Mouse (Mus musculus) gastrocnemius, adult 2 months (tissue): ENCODE data around the gene Sgms2. TPM values are rescaled to one million over a fixed set of nuclear protein-coding genes. Genes with fewer than 3 reads are reported as not detected.
"Not testable (repeated sequence)": the region's sequence is repeated elsewhere in the genome, so short reads cannot be mapped to it uniquely, and the experiment has no call there.

Experiments
- DNase-seq: peaks from one replicate; pipeline ENCODE4 v3.0.0; 2022
- H3K27ac ChIP-seq: fragments of 200-600 bp; 2 replicates; pipeline ENCODE4 v1.8.1; 2022; ENCODE audit warnings: mild to moderate bottlenecking
- H3K4me3 ChIP-seq: fragments of 200-600 bp; 2 replicates; pipeline ENCODE4 v1.8.1; 2022; ENCODE audit warnings: mild to moderate bottlenecking, moderate library complexity
- CTCF ChIP-seq: fragments of 200-600 bp; IDR thresholded peaks from 2 replicates; pipeline ENCODE4 v1.8.1; 2022; ENCODE audit warnings: antibody characterized with exemption, mild to moderate bottlenecking, moderate library complexity
- intact Hi-C: fragments of 180-260 bp; cut with DNase I; formaldehyde crosslinking; loops from one replicate; pipeline ENCODE4 v1.15.1; 2025
- total RNA-seq, 2 experiments: library from RNA; stranded (reverse); gene quantifications; 2 replicates each; pipeline ENCODE4 v1.2.3; 2021

Sgms2 gene
- total RNA-seq, 2 experiments from 2014 or later: 1.7 to 2.4 TPM

DNA sequence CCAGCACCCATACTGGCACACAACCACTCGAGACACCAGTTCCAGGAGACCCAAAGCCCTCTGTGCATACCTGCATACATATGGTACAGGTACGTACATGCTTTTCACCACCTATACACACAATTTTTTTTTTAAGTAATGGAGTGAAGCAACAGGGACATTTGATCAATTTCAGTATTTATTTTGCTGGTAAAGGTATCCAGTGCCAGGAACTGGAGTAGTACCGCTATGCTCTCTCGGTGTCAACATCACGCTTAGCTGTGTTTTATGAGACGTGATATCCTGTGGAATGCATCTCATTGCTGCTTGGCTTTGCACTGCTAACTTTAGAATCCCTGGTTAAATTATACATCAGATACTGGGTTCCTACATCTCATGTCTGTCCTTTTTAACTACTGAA, 145.3 kb downstream of the Sgms2 start:
- no peak for DNase-seq
- intact Hi-C loops: loop anchor here (5.0 kb wide), 1 partner anchor 171 kb away; no protein-coding TSS in a partner anchor
- Histone ChIP-seq H3K4me3 (no peak overlapping the region), H3K27ac (no peak overlapping the region)
- no peak for TF ChIP-seq CTCF

GRCm38 (mm10) chr3:131343311-131343710, 147.9 kb downstream of the Sgms2 start:
- no peak for TF ChIP-seq CTCF
- no peak overlapping the region for H3K27ac ChIP-seq
- H3K4me3 ChIP-seq: no peak overlapping the region
- no peak for DNase-seq
- intact Hi-C loops: no loop called here

- Histone ChIP-seq H3K27ac (no peak overlapping the region), H3K4me3 (no peak overlapping the region)
- intact Hi-C loops: no loop called here
- DNase-seq: no peak
- no peak for TF ChIP-seq CTCF
These were observed 150.3 kb downstream of the Sgms2 start for GRCm38 (mm10) chr3:131340885-131341284.

DNA sequence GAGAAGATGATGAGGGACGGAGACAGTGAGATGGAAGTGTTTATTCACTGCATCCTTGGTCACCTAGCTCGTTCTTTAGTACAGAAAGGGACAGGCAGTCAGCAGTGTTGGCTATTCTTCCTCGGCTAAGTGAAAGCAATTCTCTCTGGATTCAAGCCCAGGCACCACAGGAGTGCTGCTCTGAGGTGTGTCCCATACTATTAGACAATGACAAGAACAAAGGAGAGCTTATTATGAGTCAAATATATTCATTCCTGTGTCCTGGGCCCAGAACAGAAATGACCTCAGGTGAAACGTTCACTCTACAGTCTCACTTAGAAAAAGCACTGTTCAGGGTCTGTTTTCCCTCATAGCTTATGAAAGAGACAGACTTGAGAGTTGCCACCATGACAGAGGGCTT, 151.9 kb downstream of the Sgms2 start:
- Histone ChIP-seq H3K27ac (no peak overlapping the region), H3K4me3 (no peak overlapping the region)
- TF ChIP-seq CTCF: no peak
- intact Hi-C loops: no loop called here
- no peak for DNase-seq

- DNase-seq, intact Hi-C loops, H3K4me3 ChIP-seq, H3K27ac ChIP-seq: not testable (repeated sequence)
These were observed 153.5 kb downstream of the Sgms2 start for GRCm38 (mm10) chr3:131337749-131338148.

DNA sequence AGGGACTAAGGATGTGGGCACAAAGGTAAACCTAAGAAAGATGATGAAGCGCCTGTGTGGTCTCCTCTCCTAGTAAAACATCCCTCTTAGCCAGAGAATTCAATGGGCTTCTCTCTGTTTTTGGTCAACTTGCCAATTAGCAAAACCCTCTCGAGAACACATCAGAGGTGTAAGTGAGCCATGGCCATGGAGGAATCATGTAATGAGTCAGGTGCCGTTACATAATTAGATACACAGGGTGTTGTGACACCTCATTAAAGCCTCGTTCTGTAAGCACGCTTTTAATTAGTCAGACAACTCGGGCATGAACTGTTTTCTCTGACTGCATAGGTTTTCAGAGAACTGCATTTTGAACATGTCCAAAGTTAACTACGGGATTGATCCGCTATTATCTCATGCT, 154.6 kb downstream of the Sgms2 start:
- no peak for TF ChIP-seq CTCF
- no peak for DNase-seq

GRCm38 (mm10) chr3:131335117-131335547, 156.1 kb downstream of the Sgms2 start:
- 0 out of 2 replicates have a peak overlapping the region, but pooled peaks have one; percentile 12 for H3K27ac ChIP-seq
- DNase-seq: no peak
- TF ChIP-seq CTCF: no peak
- intact Hi-C loops: no loop called here
- H3K4me3 ChIP-seq: peak overlapping the region; percentile 59

More for the DNA sequence above, 154.6 kb downstream of the Sgms2 start:
- intact Hi-C loops: no loop called here
- no peak overlapping the region for H3K4me3 ChIP-seq
- H3K27ac ChIP-seq: no peak overlapping the region

- no peak overlapping the region for H3K4me3 ChIP-seq
- no peak overlapping the region for H3K27ac ChIP-seq
- intact Hi-C loops: no loop called here
- no peak for DNase-seq
- TF ChIP-seq CTCF: no peak
These were observed 164.0 kb downstream of the Sgms2 start for GRCm38 (mm10) chr3:131327189-131327588.

DNA sequence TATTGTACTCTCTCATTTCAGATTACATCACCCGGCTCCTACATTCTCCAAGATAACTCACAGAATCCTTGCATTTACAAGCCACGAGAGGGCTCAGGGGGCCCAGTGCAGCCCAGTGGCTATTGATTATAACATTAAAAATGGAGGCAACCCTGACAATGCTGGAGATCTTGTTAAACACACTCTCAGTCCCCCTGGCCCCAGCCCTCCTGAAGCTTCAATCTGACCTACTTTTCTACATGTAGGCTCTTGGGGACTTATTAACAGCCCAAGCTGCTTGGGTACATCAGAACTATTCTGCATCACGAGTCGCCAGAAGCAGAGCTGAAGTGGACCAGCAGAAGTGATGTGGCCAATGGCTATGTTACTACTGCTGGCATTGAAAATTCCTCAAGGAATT, 164.6 kb downstream of the Sgms2 start:
- DNase-seq: no peak
- no peak for TF ChIP-seq CTCF
- intact Hi-C loops: no loop called here
- Histone ChIP-seq H3K4me3 (no peak overlapping the region), H3K27ac (no peak overlapping the region)

GRCm38 (mm10) chr3:131322081-131322815, 169.0 kb downstream of the Sgms2 start:
- H3K27ac ChIP-seq: no peak overlapping the region
- intact Hi-C loops: no loop called here

DNA sequence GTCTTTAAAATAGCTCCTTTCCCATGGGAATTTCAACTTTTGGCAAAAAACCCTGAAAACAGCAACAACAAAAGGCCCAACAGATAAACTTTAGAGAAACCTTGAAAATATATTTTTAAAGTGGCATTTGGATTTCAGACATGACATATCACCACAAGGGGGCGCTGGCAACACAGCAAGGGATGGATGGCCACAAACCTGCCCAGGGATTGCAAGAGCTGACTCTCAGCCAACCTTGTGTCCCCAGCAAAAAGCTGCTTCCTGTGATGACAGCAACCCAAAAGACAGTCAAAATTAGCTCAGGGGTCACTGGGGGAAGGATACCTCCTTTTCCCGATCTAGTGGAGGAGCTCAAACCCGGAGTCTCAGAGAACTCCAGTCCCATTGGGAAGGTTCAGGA, 171.0 kb downstream of the Sgms2 start:
- H3K4me3 ChIP-seq: no peak overlapping the region
- intact Hi-C loops: loop anchor here (1.0 to 2.0 kb wide), 2 partner anchors 205 to 232 kb away; no protein-coding TSS in a partner anchor
- DNase-seq: peak; percentile 86
- peak; percentile 95 for TF ChIP-seq CTCF
- no peak overlapping the region for H3K27ac ChIP-seq

More at GRCm38 (mm10) chr3:131322081-131322815, 169.0 kb downstream of the Sgms2 start:
- H3K4me3 ChIP-seq: no peak overlapping the region
- no peak for TF ChIP-seq CTCF
- no peak for DNase-seq

- no peak overlapping the region for H3K27ac ChIP-seq
- no peak for TF ChIP-seq CTCF
- DNase-seq: no peak
- intact Hi-C loops: no loop called here
- no peak overlapping the region for H3K4me3 ChIP-seq
These were observed 173.0 kb downstream of the Sgms2 start for GRCm38 (mm10) chr3:131318211-131318610.

DNA sequence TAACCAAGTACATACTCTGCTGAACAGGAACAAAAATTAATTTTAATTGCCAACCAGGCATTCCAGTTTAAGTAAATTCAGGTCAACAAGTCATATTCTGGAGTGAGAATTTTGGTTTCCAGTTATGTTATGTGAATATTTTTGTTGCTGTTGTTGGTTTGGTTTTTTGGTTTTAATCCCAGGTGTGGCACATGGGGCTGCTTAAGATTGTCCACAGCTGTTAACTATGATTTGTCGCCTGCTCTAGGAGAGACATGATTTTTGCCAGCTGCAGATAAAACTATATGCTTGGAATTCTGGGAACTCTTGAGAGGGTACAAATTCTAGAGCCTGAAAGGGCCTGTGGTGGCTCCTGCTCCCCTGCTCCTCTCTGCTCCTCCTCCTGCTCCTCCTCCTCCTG, 174.1 kb downstream of the Sgms2 start:
- intact Hi-C loops: no loop called here
- Histone ChIP-seq H3K4me3 (no peak overlapping the region), H3K27ac (no peak overlapping the region)
- no peak for DNase-seq
- TF ChIP-seq CTCF: no peak
